Mouse (Mus musculus) adipose tissue, adult 10 weeks (tissue): ENCODE measurements around the gene Dhrs11. TPM values are rescaled to one million over a fixed set of nuclear protein-coding genes. Genes with fewer than 3 reads are reported as not detected.

Source experiments
- polyA plus RNA-seq: library from polyadenylated mRNA; stranded (reverse); fragments of 350-450 nt; fragmentation: Illumina TruSeq; extraction: RNeasy Lipid Tissue Mini Kit (QIAGEN cat#74804); gene quantifications from one replicate; pipeline ENCODE4 v1.2.3, GENCODE M21; 2014; ENCODE audit warnings: low read depth, low replicate concordance

Dhrs11 gene
- 12.5 TPM for polyA plus RNA-seq

GRCm38 (mm10) chr11:84828516-84829399 lies at the start of gene Dhrs11:
Gene Dhrs11 (minus strand): TSS chr11:84828994.

DNA sequence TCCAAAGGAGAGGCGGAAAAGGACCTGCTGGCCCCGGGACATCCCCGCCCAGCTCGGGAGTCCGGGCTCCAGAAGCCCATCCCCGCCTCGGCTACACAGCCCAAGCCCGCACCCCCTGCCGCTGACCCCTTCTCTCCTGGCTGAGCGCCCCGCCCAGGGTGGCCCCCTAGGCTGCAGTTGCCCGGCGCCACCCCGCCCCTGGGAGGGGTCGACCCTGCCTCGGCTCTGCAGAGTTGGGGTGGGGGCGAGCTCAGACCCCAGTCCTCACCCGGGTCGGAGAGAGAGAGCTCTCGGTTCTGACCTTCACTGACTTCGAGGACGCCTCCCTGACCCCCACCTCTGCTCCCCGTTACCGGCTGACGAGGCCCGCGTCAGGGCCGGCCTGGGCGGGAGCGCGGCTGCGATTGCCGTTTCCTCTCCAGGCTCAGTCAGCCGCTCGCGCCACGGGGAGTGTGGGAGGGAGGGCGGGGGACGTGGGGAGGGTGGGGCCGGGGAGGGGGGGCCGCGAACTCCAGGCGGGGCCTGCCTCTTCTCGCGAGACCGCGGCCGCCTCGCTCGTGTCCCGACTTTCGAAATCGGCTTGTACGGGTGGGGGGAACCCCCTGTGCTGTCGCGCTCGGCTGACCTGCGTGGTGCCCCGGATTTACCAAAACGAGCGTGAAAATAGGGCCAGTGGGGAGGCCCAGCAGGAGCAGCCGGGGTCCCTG lies 41.7 kb upstream of the Dhrs11 start, which contains the start of gene Ggnbp2:
Gene Ggnbp2, minus strand, starts transcription at position 481 of the 707 bp plus-strand sequence.

DNA sequence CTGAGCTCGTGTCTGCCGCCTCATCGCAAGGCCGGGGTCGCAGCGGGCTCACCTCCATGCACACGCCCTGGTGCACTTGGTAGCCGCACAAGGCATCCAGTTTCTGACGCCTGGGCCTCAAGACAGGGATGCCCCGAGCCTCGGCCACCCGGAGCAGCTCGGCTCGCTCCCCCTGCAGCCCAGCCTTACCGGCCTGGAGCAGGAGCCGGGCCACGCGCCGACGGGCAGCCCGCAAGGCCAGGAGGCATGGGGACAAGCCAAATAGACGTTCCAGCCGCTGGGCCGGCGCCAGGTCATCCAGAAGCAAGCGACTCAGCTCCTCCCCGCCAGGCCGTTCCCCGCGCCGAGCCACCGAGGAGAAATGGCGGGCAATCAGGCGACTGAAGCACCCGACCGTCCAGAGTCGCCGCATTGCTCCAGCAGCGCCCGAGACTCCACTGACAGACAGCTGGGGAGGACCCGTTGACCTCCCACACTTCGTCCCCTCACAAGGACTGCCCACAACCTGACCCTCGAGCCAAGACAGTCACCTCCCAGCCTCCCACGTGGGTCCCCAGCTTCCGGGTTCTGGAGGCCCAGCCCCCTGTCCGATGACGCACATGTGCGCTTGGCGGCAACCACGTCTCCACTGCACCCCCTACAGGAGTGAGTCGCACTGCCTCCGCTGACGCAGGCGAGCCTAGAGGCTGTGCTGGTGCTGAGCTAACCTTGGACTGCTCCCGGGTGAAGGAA lies 9.7 kb downstream of the Dhrs11 start, which contains the start of gene Mrm1:
Gene Mrm1, minus strand, starts transcription at position 555 of the 732 bp plus-strand sequence.

Other genes with a start within 250 kb of the Dhrs11 start
- gene Mrm1, start 9.5 kb downstream of the Dhrs11 start, polyA plus RNA-seq, result 7.5 TPM
- 78.5 TPM for gene Ggnbp2, start 41.8 kb upstream of the Dhrs11 start, polyA plus RNA-seq
- 8.1 TPM for gene Myo19, start 51.2 kb upstream of the Dhrs11 start, polyA plus RNA-seq
- 6.4 TPM for gene Pigw, start 51.3 kb upstream of the Dhrs11 start, polyA plus RNA-seq
- gene Znhit3, start 87.4 kb upstream of the Dhrs11 start, polyA plus RNA-seq, result 16.7 TPM
- gene Car4, start 128.8 kb upstream of the Dhrs11 start, polyA plus RNA-seq, result 124 TPM